Mouse (Mus musculus) urinary bladder, postnatal 36 days (tissue): ENCODE data around the gene Gm16253.

Source experiments
- DNase-seq, 2 experiments: peaks; one replicate each; pipeline ENCODE4 v3.0.0; 2022; ENCODE audit warnings: low spot score in 2 of 2, mixed read lengths in 1 of 2

The Gm16253 gene

DNA sequence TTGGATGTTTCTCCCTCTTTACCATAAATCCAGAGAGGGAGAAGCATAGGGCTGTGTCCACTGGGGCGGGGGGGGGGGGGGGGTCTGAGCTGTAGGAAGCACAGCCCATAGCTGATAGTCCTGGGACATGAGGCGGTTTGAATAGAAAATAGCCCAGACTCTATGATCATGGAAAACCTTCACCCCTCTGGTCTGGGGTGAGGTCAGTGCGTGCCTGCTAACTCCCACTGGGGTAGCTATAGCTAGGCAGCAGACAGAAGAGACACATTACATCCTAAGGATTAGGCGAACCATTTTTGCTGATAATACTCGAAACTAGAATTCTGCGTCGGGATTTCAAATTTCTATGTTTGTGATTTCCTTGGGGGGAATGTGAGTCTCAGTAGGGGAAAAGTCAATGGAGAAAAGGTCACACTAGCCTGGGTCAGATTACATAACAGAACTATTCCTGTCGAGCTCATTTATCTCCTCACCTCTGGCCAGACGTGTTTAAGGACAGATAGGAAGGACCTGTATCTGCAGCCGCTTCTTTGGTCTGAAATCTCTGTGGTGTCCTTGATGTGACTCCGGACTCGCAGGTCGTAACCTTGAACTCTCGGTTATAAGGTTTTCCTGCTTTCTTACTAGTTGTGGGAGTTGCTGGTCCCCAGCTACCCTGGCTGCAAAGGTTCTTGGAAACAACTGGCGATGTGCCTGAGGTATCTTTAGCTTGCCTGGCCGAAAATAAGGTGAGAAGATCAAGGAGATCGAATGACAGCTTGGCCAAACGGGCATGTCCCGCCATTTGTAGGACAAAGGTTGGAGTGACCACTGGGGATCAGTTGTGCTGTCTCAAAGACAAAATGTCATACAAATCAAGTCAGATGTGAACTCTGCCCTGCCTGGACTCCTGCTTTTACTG is 2.9 kb upstream of the Gm16253 start:
- no peak for DNase-seq

DNA sequence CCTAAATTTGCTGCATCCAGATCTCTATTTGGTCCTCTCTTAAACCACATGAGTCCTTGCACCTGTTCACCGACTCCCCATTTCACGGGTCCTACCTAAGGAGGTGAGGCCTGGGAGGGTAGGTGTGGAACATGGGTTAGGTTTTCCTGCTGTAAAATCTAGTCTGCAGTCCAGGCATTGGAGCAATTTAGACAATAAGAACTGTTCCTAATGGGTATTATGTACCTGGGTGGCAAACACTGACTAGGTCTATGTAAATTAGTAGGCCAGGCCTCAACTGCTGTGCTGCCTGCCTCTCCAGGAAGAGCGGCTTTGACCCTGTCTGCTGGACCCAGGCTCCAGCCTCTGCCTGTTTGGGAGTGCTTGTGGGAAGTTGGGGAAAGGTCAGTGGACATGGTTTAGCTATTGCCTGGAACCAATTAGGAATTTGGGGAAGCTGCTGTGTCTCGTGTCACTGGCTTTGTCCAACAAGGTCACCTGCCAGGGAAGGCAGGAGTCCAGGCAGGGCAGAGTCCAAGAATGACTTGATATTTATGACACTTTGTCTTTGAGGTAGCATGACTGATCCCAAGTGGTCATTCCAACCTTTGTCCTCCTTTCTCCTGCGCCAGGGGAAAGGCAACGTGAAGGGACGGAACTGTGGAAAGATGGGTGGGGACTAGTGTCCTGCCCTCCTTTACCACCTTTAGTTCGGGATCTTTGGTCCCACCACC is 1.4 kb upstream of the Gm16253 start:
- peak in 1 of 2 experiments; percentile 82 for DNase-seq

DNA sequence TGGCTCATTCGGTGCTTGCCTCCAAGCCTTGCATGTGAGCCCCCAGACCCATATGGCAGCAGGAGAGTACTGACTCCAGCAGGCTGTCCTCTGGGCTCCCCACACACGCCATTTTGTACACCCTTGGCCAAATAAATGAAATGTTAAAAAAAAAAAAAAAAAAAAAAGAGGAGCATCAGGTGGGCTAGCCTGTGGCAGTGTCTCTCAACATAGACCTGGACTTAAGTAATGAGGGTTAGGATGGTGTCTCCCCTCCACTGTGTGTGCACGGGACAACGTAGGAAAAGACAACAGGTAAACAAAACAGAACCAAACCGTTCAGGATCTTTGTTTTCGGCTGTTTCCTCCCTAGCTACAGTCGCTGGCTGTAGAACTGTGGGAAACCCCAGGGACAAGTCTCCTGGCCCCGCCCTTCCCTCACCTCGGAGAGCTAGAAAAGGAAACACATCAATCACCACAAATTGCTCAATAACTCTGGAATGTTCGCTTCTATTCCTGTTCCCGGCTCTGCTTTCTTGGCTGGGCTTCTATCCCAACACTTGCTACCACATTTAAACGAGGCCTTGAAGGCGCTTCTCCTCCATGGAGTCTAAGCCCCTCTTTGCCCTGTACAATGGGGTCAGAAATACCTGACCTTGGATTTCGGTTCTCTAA is 652 bp upstream of the Gm16253 start:
- DNase-seq: peak in 1 of 2 experiments; percentile 82

DNA sequence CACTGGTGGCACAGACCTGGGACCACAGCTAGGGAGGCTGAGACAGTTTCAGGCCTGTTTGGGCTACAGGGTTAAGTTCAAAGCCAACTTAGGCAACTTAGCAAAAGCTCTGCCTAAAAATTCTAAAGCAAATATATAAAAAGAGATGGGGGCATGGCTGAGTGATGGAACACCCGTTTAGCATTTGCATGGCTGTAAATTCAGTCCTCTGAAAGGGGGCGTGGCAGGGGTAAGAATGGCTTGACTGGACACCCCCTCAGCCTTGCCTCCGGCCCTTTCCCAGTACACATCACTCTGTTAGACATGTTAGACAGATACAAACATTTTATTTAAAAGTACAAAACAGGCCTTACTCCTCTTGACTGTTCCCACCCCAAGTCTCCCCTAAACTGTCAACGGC is 782 bp downstream of the Gm16253 start:
- no peak for DNase-seq

DNA sequence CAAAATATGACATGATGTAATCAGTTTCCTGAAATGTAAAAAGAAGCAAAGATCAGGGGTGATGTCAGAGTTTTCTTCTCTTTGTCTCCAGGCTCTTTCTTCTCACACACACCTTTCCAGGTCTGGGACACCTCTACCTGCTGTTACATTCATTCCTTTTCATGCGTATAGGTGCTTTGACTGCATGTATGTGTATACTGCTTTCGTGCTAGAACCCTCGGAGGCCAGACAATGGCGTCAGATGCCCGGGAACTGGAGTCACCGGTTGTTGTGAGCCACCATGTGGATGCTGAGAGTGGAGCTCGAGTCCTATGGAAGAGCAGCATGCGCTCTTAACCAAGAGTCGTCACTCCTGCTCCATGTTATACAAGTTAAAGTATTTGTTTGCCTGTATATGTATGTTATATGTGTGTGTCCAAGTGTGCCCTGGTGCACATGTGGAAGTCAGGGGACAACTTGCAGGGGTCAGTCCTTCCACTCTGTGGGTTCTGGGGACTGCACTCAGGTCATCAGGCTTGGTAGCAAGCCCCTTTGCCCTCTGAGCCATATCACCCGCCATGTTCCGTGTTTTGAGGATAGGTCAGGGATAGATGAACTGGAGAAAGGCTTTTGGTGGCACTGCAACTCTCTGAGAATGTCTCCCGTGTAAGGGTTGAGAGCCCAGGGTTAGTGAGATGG is 1.9 kb downstream of the Gm16253 start:
- DNase-seq: no peak

DNA sequence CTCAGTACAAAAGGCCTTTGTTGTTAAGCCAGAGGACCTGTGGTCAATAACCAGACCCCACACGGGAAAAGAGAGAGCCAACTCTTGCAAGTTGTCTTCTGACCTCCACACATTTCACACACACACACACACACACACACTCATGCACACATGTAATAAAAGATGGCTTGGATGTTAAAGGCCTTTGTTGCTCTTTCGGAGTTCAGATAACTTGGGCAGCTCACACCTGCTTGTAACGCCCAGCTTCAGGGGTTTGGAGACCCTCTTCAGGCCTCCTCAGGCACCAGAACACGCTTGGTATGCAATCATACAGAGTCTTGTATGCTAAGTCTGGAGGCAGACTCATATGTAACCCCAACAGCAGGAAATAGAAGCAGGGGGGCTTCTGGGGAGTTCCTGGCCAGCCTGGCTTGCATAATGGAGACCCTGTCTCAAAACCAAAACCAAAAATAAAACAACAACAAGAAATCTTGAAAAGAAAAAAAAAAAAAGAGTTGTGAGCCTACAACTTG is 2.5 kb downstream of the Gm16253 start:
- DNase-seq: no peak

DNA sequence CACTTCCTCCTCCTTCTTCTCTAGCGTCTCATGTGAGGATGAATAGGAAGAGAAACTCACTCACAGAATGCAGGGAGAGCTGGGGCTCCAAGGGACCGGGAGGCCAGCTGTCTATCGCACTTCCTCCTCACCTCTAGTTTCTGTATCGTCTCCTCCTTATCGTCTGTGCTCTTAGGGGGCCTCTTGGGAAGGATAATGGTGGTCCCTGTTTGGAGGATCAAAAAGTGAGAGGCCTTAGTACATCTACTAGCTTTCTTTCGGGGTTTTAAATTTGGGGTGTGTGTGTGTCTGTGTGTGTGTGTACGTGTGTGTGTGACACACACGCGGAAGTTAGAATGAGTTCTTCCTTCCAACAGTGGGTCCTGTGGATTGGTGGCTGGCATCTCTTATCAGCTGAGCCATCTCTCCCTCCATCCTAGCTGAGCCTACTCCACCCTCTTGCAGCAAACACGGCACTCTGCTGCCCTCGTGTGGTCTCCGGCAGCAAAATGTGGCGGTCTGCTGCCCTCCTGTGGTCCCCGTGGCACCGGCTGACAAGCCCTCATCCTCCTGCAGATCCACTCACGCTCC is 3.2 kb downstream of the Gm16253 start:
- DNase-seq: peak; percentile 86 to 89

DNA sequence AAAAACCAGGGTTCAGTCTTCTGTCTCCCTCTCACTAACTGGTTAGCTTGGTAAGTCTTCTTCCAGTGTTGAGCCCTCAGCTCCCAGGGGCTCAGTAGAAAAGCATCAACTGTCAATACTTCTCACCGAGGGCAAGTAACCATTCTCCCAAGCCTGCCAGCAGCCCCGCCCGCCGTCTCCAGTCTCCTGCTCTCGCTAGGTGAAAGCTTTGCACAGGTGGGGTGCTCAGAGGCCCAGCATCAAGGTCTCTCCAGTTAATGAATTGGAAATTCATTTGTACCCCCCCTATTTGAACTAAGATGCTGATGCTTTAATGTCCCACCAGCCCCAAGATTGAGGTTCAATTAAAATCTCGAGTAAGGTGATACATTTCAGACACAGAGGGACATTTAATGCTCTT is 4.4 kb downstream of the Gm16253 start:
- no peak for DNase-seq

DNA sequence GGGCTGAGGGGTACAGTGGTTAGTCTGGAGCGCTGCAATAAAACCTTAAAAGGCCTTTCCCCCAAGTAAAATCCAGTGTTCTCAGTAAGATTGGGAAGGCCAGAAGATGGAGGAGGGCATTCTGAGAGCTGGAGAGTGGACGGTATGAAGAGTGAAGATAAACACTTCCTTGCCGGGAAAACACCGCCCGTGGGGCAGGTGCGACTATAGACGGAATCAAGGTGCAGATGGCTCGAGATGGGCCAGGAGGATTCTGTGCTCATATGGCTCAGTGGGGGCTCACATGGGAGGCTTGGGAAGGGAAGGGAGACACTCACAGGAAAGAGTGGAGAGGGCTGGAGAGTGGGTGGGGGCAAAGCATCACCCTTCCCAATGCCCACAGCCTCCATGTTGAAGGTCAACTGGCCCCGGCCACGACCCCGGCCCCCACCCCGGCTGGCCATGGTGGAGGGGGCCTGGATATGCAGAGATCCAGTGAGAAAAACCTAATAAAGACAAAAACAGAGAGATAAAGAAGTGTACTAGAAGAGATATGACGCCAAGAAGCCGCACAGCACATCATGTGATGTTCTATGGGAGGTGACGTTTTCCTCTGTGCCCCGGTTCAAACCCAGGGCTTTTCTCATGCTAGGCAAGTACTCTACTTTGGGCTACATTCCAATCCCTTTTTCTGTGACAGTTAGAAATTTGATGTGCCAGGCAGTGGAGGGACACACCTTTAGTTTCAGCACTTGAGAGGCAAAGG is 5.2 kb downstream of the Gm16253 start:
- DNase-seq: no peak

DNA sequence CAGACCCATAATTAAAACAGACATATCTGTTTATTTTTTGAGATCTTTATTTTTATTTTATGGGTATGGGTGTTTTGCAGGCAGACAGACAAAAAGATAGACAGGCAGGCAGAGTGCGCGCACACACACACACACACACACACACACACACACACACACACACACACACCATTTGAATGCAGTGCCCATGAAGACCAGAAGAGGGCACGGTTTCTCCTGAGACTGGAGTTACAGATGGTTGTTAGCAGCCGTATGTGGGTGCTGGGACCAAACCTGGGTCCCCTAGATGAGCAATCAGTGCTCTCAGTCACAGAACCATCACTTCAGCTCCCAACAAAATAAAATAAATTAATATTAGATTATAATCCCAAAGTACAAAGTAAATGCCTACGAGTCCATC is 6.6 kb downstream of the Gm16253 start:
- no peak for DNase-seq

DNA sequence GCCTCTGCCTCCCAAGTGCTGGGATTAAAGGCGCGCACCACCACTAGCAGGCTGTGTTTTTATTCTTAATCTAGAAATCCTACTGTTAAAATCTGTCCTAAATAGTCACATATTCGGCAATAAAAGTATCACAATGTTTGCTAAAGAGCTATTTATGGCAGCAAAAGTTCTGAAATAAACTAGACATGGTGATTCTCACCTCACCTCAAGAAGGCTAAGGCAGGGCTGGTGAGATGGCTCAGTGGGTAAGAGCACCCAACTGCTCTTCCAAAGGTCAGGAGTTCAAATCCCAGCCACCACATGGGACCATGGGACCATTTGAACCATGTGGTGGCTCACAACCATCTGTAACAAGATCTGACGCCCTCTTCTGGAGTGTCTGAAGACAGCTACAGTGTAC is 13.9 kb downstream of the Gm16253 start:
- no peak for DNase-seq

DNA sequence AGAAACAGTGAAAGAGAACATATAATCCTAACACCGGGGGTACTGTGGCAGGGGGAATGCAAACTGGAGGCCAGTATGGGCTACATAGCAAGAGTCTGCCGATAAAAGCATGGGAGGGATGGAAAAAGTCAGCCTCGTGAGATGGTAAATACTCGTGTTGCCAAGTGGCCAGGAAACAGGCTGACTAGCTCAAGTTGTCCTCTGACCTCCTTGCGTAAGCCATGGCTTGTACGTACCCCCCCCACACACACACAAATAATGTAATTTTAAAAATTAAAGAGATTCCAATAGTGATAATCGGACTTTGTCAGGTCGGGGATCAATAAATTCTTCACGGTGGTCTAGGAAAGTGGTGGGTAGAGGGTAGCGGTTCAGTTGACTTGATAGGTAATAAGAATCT is 16.6 kb downstream of the Gm16253 start:
- DNase-seq: no peak

DNA sequence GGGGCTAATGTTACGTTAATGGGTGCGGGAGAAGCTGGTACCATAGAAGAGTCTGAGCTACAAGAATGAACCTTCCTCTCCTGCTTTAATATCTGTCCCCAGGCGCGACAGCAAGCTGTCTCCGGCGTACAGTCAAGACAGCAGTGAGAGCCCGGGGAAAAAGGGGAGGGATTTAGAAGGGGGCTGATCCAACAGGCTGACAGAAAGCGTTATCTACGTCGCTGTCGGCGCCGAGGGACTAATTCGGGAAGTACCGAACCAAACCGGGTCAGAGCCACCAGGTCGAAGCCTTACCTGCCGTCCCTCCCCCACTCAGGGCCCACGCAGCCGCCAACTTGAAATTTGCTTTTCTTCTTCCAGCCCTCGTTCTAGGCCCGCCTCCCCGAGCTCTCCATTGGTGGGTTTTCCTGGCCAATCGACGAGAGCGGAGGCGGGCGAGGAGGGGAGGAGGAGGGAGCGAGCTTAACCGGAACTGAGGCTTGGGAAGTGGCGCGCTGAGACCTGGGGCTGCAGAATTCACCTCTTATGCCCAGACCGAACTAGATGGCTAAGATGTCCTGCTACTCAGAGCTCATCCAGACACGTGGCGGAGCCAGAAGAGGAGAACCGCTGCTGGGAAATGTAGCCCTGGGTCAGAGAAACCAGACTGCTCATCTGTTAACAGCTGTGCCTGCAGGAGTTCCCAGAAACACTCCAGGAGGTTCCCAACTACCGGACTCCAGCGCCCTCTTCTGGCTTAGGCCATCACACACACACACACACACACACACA is 17.2 kb downstream of the Gm16253 start, which contains the start of gene Polr3gl:
Gene Polr3gl, minus strand, starts transcription at position 392 of the 771 bp plus-strand sequence.
- DNase-seq: peak; percentile 92 to 94

DNA sequence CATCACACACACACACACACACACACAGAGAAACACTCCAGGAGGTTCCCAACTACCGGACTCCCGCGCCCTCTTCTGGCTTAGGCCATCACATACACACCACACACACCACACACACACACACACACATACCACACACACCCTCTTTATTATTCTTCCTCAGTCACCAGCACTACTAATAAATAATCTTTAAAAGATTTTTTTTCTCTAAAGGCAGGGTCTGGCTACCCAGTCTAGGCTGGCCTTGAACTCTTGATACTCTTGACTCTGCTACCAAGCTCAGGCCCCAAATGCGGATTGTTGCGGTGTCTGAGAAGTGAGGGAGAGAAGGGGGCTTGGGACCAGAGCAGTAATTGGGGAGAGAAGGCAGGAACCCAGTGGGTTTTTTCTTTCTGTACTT is 18.1 kb downstream of the Gm16253 start:
- no peak for DNase-seq

DNA sequence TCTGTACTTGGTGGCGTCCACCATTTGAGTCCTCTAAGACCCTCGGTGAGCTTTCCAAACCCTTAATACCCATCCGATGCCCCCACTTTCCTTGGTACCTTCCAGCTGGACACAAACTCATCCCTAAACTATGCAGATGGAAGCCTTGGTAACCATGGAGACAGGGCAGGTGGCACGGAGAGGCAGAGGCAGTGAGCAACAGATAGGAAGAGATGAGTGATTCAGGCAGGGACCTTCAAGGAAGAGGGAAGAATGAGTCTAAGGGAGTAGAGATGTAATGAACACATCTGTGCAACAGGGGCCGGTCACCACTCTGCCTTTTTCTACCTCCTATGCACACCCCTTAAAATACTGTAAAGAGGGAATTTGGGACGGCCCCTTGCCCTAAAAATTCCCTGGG is 18.9 kb downstream of the Gm16253 start:
- DNase-seq: no peak

DNA sequence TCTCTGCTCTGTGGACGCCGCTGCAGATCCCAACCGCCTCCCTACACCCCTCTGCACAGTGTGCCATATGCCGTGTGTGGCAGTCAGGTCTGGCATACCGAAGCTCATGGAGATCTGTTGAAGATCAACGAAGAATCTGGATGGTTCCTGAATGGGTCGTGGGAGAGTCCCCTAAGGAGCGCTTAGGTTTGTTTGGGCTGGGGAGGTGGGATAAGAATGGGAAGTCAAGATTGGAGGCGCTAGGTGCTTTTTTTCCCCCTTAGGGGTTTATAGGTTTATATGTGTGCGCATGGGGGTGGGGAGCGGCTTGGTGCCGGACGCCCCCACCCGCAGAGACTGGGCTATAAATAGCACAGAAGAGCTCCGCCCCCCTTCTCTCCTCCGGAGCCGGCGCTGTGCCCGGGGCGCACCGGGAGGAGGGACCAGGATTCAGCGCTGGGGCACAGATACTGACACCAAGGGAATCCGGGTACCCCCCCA is 19.5 kb downstream of the Gm16253 start, which contains the start of gene Ankrd34a:
Gene Ankrd34a, plus strand, starts transcription at position 409 of the 480 bp plus-strand sequence.
- no peak for DNase-seq

DNA sequence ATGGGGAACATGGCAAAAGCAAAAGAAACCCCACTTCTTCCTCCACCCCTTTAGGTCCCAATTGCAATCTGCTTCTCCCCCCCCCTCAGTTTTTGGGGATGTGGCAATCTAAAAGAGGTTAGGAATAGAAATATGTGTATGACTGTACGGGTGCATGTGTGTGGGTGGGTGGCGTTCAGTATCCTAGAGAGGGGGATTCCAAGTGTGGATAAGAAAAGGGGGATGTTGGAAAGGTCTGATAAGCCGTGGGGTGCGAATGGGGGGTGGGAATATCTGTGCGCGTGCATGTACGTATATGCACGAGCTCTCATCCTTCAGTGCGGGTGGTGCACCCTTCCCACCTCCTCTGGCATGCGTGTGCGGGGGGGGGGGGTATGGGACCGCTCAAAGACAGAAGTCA is 20.1 kb downstream of the Gm16253 start:
- no peak for DNase-seq

DNA sequence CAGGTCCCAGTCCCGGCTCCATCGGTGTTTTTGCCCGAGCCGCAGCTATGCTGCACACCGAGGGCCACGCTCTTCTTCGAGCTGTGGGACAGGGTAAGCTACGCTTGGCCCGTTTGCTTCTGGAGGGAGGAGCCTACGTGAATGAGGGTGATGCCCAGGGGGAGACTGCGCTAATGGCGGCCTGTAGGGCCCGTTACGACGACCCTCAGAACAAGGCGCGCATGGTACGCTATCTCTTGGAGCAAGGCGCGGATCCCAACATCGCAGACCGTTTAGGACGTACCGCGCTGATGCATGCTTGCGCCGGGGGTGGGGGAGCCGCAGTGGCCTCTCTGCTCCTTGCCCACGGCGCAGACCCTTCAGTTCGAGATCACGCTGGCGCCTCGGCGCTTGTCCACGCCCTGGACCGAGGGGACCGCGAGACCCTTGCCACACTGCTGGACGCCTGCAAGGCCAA is 20.7 kb downstream of the Gm16253 start:
- no peak for DNase-seq
